Mouse (Mus musculus) fat pad, adult 2 months (tissue): ENCODE data around the gene Cdh3.
"Not testable (repeated sequence)": the region's sequence is repeated elsewhere in the genome, so short reads cannot be mapped to it uniquely, and the experiment has no call there.

Experiments
- DNase-seq: peaks from one replicate; pipeline ENCODE4 v3.0.0-alpha.2; 2011; ENCODE audit warnings: low read depth, low spot score; ENCODE audit errors: extremely low read depth

Gene Cdh3

GRCm38 (mm10) chr8:106569006-106569405 is 58.3 kb downstream of the Cdh3 start:
- DNase-seq = no peak

GRCm38 (mm10) chr8:106570386-106570785 is 59.7 kb downstream of the Cdh3 start:
- no peak for DNase-seq

GRCm38 (mm10) chr8:106571551-106572172 is 61.0 kb downstream of the Cdh3 start:
- no peak for DNase-seq

- not testable (repeated sequence) for DNase-seq
These were observed 61.5 kb downstream of the Cdh3 start for GRCm38 (mm10) chr8:106572175-106572574.

- not testable (repeated sequence) for DNase-seq
These were observed 62.5 kb downstream of the Cdh3 start, which contains the start of gene Gm10073 for GRCm38 (mm10) chr8:106573168-106573567. Gm10073 (minus strand) TSS chr8:106573461.

- DNase-seq = no peak
These were observed 63.6 kb downstream of the Cdh3 start for GRCm38 (mm10) chr8:106574283-106574682.

GRCm38 (mm10) chr8:106576849-106577555 is 66.3 kb downstream of the Cdh3 start:
- no peak for DNase-seq

- DNase-seq = no peak
These were observed 68.8 kb downstream of the Cdh3 start for GRCm38 (mm10) chr8:106579510-106579909.

- no peak for DNase-seq
These were observed 70.8 kb downstream of the Cdh3 start for GRCm38 (mm10) chr8:106581344-106582088.

- no peak for DNase-seq
These were observed 74.4 kb downstream of the Cdh3 start for GRCm38 (mm10) chr8:106584942-106585670.

- DNase-seq = no peak
These were observed 75.0 kb downstream of the Cdh3 start for GRCm38 (mm10) chr8:106585671-106586037.

GRCm38 (mm10) chr8:106586896-106587295 is 76.2 kb downstream of the Cdh3 start:
- no peak for DNase-seq

- no peak for DNase-seq
These were observed 78.0 kb downstream of the Cdh3 start for GRCm38 (mm10) chr8:106588443-106589431.

- DNase-seq = no peak
These were observed 81.8 kb downstream of the Cdh3 start for GRCm38 (mm10) chr8:106592458-106592857.

- not testable (repeated sequence) for DNase-seq
These were observed 84.9 kb downstream of the Cdh3 start for GRCm38 (mm10) chr8:106595623-106596022.

GRCm38 (mm10) chr8:106597067-106597466 is 86.4 kb downstream of the Cdh3 start:
- no peak for DNase-seq

- DNase-seq = no peak
These were observed 88.7 kb downstream of the Cdh3 start for GRCm38 (mm10) chr8:106599265-106599979.

- no peak for DNase-seq
These were observed 92.6 kb downstream of the Cdh3 start, which contains the start of gene Cdh1 for GRCm38 (mm10) chr8:106603131-106603819. Cdh1 (plus strand) TSS chr8:106603351.

GRCm38 (mm10) chr8:106603933-106604332 is 93.2 kb downstream of the Cdh3 start:
- DNase-seq = no peak
